Mouse (Mus musculus): ENCODE measurements around the gene Bet1l.
"Not testable (repeated sequence)": the region's sequence is repeated elsewhere in the genome, so short reads cannot be mapped to it uniquely, and the experiment has no call there.

The Bet1l gene

GRCm38 (mm10) chr7:140857550-140858505, at the start of gene Bet1l:
TSS of gene Bet1l (minus strand) at chr7:140857577.
- no peak for DNase-seq (ENCODE audit: low read depth in 2 of 2, low spot score in 2 of 2)

DNA sequence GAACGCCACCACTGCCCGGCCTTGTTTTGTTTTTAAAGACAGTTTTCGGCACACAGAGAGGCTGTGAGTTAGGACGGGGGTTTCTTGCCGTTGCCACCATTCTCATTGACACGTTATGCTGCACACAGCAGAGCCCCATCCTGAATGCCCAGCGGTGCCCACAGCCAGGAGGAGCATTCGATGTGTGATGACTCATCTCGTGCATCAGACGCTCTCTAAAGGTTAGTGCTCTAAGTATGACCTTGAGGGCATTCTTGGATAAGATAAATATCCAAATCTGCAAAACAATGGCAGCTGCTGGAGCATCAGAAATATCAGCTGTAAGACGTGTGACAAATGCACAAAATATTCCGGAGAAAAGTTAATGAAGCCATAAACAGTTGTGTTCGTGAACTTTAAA, 49.8 kb upstream of the Bet1l start:
- no peak for DNase-seq (ENCODE audit: low read depth in 2 of 2, low spot score in 2 of 2)

GRCm38 (mm10) chr7:140905642-140906081, 48.3 kb upstream of the Bet1l start:
- DNase-seq (ENCODE audit: low read depth in 2 of 2, low spot score in 2 of 2): no peak

DNA sequence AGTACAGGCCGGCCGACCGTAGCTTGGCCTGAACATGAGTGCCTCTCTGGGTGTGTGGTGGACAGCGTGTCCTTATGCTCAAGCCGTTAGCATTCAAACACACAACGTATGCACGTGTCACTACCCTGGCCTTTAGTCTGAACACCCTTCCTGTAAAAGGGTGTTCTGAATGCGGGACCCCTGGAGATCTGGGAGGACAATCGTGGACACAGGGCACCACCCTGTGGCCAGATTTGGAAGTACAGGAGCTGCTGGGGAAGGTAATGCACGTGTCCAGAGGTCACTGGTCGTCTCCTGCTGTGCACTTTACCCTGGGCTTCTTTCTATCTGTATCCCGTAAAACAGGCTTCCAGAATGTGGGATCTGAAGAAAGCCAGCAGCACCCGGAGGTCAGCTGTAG, 45.8 kb upstream of the Bet1l start:
- peak; percentile 65 to 74 for DNase-seq (ENCODE audit: low read depth in 2 of 2, low spot score in 2 of 2)

DNA sequence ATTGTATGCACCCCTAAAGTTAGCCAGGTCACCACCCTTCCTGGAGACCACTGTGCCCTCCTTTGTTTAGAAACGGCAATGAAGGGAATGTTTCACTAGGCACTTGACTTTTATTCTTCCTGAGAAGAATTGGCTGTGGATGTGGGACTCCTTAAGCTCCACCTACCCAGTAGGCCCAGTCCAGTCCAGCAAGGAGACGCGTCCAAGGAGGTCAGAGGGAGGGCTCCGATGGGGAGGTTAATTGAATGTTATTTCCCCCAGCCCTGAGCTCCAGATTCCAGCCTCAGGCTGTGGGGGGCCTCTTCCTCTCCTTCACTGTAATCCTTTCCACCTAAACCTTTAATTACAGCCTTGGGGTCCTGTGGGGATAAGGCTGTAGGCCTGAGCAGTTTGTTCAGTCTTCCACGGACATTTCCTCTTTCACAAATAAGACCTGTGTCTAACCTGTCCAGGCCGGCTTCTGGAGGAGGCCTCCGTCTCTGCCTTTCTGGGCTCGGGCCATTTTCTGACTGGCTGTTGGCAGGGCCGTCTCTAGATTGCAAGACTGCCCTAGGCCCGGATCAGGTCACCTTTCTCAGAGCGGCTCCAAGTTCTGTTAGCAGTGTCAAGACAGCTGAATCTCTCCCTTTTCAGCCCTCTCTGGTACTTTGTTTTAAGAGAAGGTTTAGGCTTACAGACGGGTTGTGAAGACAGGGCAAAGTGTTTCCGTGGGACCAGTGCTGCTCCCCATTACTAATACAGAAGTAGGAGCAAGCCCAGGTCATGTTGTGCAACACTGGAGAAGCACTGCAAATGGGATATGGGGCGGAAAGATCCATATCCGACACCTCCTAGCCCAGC, 44.9 kb upstream of the Bet1l start:
- no peak for DNase-seq (ENCODE audit: low read depth in 2 of 2, low spot score in 2 of 2)

GRCm38 (mm10) chr7:140900220-140900619, 42.8 kb upstream of the Bet1l start, which contains the start of gene Cox8b:
TSS of gene Cox8b (minus strand) at chr7:140900446.
- no peak for DNase-seq (ENCODE audit: low read depth in 2 of 2, low spot score in 2 of 2)

- no peak for DNase-seq (ENCODE audit: low read depth in 2 of 2, low spot score in 2 of 2)
These were observed 41.7 kb upstream of the Bet1l start for GRCm38 (mm10) chr7:140899121-140899520.

GRCm38 (mm10) chr7:140897863-140898262, 40.5 kb upstream of the Bet1l start:
- DNase-seq (ENCODE audit: low read depth in 2 of 2, low spot score in 2 of 2): no peak

GRCm38 (mm10) chr7:140894611-140895010, 37.2 kb upstream of the Bet1l start:
- DNase-seq (ENCODE audit: low read depth in 2 of 2, low spot score in 2 of 2): no peak

GRCm38 (mm10) chr7:140894031-140894430, 36.7 kb upstream of the Bet1l start:
- no peak for DNase-seq (ENCODE audit: low read depth in 2 of 2, low spot score in 2 of 2)

- not testable (repeated sequence) for DNase-seq (ENCODE audit: low read depth in 2 of 2, low spot score in 2 of 2)
These were observed 33.3 kb upstream of the Bet1l start for GRCm38 (mm10) chr7:140890636-140891035.

- DNase-seq (ENCODE audit: low read depth in 2 of 2, low spot score in 2 of 2): no peak
These were observed 25.1 kb upstream of the Bet1l start for GRCm38 (mm10) chr7:140882469-140882803.

GRCm38 (mm10) chr7:140881696-140882468, 24.5 kb upstream of the Bet1l start, which contains the start of the genes Psmd13 and Sirt3:
TSS of gene Psmd13 (plus strand) at chr7:140881968.
TSS of gene Sirt3 (minus strand) at chr7:140882309.
- DNase-seq (ENCODE audit: low read depth in 2 of 2, low spot score in 2 of 2): peak; percentile 85 to 89

GRCm38 (mm10) chr7:140880865-140881515, 23.6 kb upstream of the Bet1l start:
- no peak for DNase-seq (ENCODE audit: low read depth in 2 of 2, low spot score in 2 of 2)

DNA sequence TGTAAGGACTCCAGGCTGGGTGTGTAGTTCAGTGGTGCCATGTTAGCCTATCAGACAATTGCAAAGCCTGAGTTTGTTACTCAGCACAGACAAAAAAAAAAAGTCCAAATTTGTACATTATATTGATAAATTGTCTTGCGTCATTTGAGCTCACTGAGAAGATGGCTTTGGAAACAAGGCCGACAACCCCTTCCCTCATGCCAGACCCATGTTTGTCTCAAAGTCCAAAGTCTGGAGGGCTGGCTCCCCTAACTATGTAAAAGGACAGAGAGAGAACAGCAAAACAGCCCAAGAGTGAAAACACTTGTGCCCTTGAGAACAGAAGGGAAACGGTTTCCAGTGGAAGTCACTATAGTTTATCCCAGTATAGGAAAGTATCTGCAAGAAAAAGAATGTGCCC, 23.0 kb upstream of the Bet1l start:
- DNase-seq (ENCODE audit: low read depth in 2 of 2, low spot score in 2 of 2): no peak

- no peak for DNase-seq (ENCODE audit: low read depth in 2 of 2, low spot score in 2 of 2)
These were observed 22.0 kb upstream of the Bet1l start for GRCm38 (mm10) chr7:140879355-140879754.

GRCm38 (mm10) chr7:140877364-140877763, 20.0 kb upstream of the Bet1l start:
- no peak for DNase-seq (ENCODE audit: low read depth in 2 of 2, low spot score in 2 of 2)

- no peak for DNase-seq (ENCODE audit: low read depth in 2 of 2, low spot score in 2 of 2)
These were observed 16.8 kb upstream of the Bet1l start for GRCm38 (mm10) chr7:140874224-140874623.

DNA sequence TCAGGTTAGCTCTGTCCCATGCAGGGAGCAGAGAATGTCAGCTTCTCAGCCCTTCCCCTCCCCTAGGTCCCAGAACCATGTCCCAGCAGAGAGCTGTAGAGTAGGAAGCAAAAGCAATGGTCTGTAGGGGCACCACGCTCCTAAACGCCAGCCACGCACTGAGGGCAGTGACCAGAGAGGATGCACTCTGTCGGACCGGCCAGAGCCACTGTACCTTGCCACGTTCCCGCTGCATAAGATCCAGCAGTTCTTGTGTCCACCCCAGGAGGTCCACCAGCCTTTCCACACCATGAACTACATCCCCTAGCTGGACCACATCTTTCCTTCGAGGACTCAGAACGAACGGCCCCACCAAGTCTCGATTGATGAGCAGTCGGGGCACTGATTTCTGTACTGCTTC, 7.4 kb upstream of the Bet1l start:
- DNase-seq (ENCODE audit: low read depth in 2 of 2, low spot score in 2 of 2): no peak

DNA sequence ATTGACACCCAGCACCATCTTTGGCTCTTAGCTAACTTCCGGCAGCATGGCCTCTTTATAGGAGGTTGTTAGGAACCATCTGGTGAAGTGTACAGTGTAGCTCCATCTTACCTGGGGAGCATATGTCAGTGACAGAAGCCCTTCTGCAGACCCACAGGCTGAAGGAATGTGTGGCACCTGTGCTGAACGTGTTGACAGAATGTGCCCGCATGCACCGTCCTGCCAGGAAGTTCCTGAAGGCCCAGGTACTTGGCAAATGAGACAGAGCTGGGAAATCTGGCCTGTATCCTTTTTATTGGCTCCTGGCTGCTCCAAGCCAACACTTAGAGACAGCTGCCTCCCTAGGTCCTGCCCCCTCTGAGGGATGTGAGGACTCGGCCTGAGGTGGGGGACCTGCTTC, 3.4 kb upstream of the Bet1l start:
- DNase-seq (ENCODE audit: low read depth in 2 of 2, low spot score in 2 of 2): no peak
